Mouse (Mus musculus): ENCODE measurements around the gene Washc3. TPM values are rescaled to one million over a fixed set of nuclear protein-coding genes. Genes with fewer than 3 reads are reported as not detected.

Gene Washc3
- polyA plus RNA-seq, 1 experiment, result 88.3 TPM

DNA sequence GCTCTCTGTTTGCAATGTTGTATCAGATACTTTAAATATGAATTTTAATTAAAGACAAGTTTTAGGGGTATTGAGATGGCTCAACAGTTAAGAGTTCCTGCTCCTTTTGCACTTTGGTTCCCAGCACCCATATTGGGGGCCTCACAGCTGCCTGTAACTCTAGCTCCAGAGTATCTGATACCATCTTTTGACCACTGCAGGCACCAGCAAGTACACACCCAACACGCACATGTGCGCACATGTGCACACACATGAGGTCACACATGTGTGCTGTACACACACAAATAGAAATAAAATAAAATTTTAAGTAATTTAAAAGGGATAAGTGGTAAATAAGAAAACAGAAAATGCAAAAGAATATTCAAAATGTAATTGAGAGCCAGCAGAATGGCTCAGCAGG lies 27.1 kb downstream of the Washc3 start:
- Histone ChIP-seq H3K4me1 (ENCODE audit: control insufficient read depth, insufficient read depth, insufficient read length, low read length) (no peaks in the 10 kb centered on the region; the same call in 1 of the 2 replicates), H3K4me3 (ENCODE audit: insufficient read depth, low read depth, low read length) (no peak overlapping the region), H3K27ac (replicated peaks; ENCODE audit: low read depth, low read length) (no peak overlapping the region)

DNA sequence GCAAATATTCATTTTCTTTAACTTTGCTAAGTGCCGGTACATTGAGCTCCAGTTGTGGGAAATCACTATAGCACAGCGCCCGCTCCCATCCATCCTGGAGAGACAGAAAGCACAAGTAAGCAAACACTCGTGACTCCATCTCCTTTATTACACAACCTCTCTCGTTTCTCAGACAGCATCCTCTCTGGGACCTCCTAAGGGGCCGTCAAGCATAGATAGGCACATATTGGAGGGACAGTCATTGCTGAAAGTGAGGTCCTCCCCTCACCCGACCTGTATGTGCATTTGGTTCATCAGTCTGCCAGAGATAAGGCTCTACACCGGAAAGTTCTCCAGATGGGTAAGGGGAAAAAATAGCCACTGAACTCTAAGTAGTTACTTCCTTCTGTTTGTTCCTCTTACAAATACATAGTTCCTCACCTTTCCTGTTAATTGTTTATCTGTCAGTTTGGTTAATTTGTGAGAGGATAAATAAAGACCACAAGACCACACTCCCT lies 27.7 kb downstream of the Washc3 start:
- Histone ChIP-seq H3K4me1 (ENCODE audit: control insufficient read depth, insufficient read depth, insufficient read length, low read length) (no peaks in the 10 kb centered on the region; the same call in 1 of the 2 replicates), H3K4me3 (ENCODE audit: insufficient read depth, low read depth, low read length) (no peak overlapping the region), H3K27ac (replicated peaks; ENCODE audit: low read depth, low read length) (no peak overlapping the region)

GRCm38 (mm10) chr10:88231671-88232070 lies 30.8 kb downstream of the Washc3 start:
- H3K4me3 ChIP-seq (ENCODE audit: insufficient read depth, low read depth, low read length), result no peak overlapping the region
- no peak overlapping the region for H3K27ac ChIP-seq (replicated peaks; ENCODE audit: low read depth, low read length)

GRCm38 (mm10) chr10:88232765-88233164 lies 31.9 kb downstream of the Washc3 start:
- Histone ChIP-seq H3K4me3 (ENCODE audit: insufficient read depth, low read depth, low read length) (no peak overlapping the region), H3K27ac (replicated peaks; ENCODE audit: low read depth, low read length) (no peak overlapping the region)

More at GRCm38 (mm10) chr10:88231671-88232070, 30.8 kb downstream of the Washc3 start:
- H3K4me1 ChIP-seq (ENCODE audit: control insufficient read depth, insufficient read depth, insufficient read length, low read length), result no peaks in the 10 kb centered on the region; the same call in 1 of the 2 replicates

GRCm38 (mm10) chr10:88244681-88245080 lies 43.8 kb downstream of the Washc3 start:
- H3K27ac ChIP-seq (replicated peaks; ENCODE audit: low read depth, low read length), result no peak overlapping the region
- H3K4me3 ChIP-seq (ENCODE audit: insufficient read depth, low read depth, low read length), result no peak overlapping the region
- no peaks in the 10 kb centered on the region for H3K4me1 ChIP-seq (ENCODE audit: control insufficient read depth, insufficient read depth, insufficient read length, low read length)

More at GRCm38 (mm10) chr10:88232765-88233164, 31.9 kb downstream of the Washc3 start:
- H3K4me1 ChIP-seq (ENCODE audit: control insufficient read depth, insufficient read depth, insufficient read length, low read length), result no peaks in the 10 kb centered on the region; the same call in 1 of the 2 replicates

- Histone ChIP-seq H3K27ac (replicated peaks; ENCODE audit: low read depth, low read length) (no peak overlapping the region), H3K4me3 (ENCODE audit: insufficient read depth, low read depth, low read length) (no peak overlapping the region), H3K4me1 (ENCODE audit: control insufficient read depth, insufficient read depth, insufficient read length, low read length) (no peaks in the 10 kb centered on the region)
These were observed 49.4 kb downstream of the Washc3 start for GRCm38 (mm10) chr10:88250300-88250699.

DNA sequence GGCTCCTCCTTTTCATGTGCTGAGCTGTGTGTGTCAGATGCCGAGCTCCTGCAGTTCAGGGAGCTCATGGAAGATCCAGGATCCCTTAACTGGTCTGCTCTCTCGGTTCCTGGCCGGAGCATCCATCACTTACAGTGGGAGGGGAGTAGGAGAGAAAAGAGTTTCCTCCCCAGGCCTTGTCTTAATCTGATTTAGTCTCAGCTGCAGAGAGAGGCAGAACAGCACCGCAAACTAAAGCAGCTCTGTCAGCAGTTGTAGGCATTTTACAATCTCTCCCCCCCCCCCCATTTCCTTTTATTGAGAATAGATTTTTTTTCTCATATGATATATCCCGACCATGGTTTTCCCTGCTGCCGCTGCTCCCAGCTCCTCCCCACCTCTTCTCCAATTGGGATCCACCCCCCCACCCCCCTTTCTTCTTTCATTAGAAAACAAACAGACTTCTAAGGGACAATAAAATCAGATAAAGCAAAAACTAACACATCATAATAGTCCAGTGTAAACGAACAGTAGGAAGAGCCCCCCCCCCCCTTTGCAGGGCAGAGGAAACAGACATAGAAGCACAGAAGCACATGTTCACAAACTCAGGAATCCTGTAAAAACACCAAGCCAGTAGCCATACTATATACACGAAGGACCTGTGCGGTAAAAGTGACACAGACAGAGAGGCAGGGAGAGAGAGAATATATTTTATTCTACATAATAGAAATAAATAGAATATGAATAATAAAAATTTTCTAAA lies 51.4 kb downstream of the Washc3 start:
- no peak overlapping the region for H3K4me3 ChIP-seq (ENCODE audit: insufficient read depth, low read depth, low read length)
- no peaks in the 10 kb centered on the region for H3K4me1 ChIP-seq (ENCODE audit: control insufficient read depth, insufficient read depth, insufficient read length, low read length)
- no peak overlapping the region for H3K27ac ChIP-seq (replicated peaks; ENCODE audit: low read depth, low read length)

GRCm38 (mm10) chr10:88255556-88255955 lies 54.7 kb downstream of the Washc3 start:
- Histone ChIP-seq H3K27ac (replicated peaks; ENCODE audit: low read depth, low read length) (no peak overlapping the region), H3K4me3 (ENCODE audit: insufficient read depth, low read depth, low read length) (no peak overlapping the region), H3K4me1 (ENCODE audit: control insufficient read depth, insufficient read depth, insufficient read length, low read length) (no peaks in the 10 kb centered on the region)

DNA sequence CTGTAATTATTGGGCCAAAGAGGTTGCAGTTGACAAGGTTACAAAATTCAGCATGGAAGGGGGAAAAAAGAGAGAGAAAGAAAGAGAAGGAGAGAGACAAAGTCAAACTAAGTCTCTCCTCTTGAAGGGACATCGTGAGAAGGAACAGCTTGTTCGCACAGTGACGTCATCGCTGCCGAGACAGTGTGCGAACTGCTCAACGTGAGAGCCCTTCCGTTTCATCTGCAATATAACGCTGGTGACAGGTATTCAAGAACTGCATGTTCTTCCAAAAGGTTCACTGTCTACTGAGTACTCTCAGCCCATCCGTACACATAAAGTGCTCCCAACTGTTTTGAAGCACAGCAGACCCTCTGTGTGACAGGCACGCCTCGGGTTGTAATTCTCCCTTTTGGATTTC lies 59.4 kb downstream of the Washc3 start:
- Histone ChIP-seq H3K4me1 (ENCODE audit: control insufficient read depth, insufficient read depth, insufficient read length, low read length) (no peaks in the 10 kb centered on the region), H3K27ac (replicated peaks; ENCODE audit: low read depth, low read length) (no peak overlapping the region), H3K4me3 (ENCODE audit: insufficient read depth, low read depth, low read length) (no peak overlapping the region)

GRCm38 (mm10) chr10:88261186-88261585 lies 60.3 kb downstream of the Washc3 start:
- Histone ChIP-seq H3K4me1 (ENCODE audit: control insufficient read depth, insufficient read depth, insufficient read length, low read length) (no peaks in the 10 kb centered on the region), H3K4me3 (ENCODE audit: insufficient read depth, low read depth, low read length) (no peak overlapping the region), H3K27ac (replicated peaks; ENCODE audit: low read depth, low read length) (no peak overlapping the region)

DNA sequence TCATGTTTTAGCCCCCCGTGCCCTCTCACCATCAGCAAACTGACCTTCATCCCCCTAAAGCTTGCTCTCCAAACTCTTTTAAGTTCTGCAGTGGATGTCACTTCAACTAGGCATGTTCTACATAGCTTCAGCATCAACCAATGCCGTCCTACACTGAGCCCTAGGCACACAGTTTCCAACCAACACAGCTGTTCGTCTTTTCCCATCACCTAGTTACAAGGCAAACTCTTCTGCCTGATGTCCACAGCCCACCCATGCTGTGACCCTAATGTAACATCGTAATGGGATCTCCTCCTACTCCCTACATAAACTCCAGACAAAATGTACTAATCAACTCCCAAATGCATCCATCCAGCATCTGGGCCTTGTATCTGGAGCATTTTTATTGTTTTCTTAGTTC lies 62.5 kb downstream of the Washc3 start:
- Histone ChIP-seq H3K4me1 (ENCODE audit: control insufficient read depth, insufficient read depth, insufficient read length, low read length) (no peaks in the 10 kb centered on the region), H3K4me3 (ENCODE audit: insufficient read depth, low read depth, low read length) (no peak overlapping the region), H3K27ac (replicated peaks; ENCODE audit: low read depth, low read length) (no peak overlapping the region)

- Histone ChIP-seq H3K4me3 (ENCODE audit: insufficient read depth, low read depth, low read length) (no peak overlapping the region), H3K4me1 (ENCODE audit: control insufficient read depth, insufficient read depth, insufficient read length, low read length) (no peaks in the 10 kb centered on the region), H3K27ac (replicated peaks; ENCODE audit: low read depth, low read length) (no peak overlapping the region)
These were observed 73.2 kb downstream of the Washc3 start for GRCm38 (mm10) chr10:88274045-88274444.

DNA sequence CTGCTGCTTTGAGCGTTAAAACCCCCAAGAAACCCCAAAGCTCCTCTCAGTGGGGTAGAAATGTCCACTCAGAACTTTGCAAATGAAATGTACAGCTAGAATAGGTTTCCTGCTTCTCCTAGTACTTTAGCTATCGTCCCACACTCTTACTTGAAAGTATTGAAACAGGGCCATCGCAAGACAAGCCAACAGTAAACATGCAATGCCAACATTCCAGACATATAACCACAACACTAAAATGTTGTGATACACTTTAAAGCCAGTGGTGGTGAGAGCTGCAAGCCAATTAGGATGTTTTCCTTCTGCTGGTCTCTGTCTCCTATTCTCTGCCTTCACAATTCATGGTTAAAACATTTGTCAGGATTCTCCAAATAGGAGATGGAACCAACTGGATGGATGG lies 80.8 kb downstream of the Washc3 start:
- Histone ChIP-seq H3K4me1 (ENCODE audit: control insufficient read depth, insufficient read depth, insufficient read length, low read length) (no peaks in the 10 kb centered on the region), H3K4me3 (ENCODE audit: insufficient read depth, low read depth, low read length) (no peak overlapping the region), H3K27ac (replicated peaks; ENCODE audit: low read depth, low read length) (no peak overlapping the region)

DNA sequence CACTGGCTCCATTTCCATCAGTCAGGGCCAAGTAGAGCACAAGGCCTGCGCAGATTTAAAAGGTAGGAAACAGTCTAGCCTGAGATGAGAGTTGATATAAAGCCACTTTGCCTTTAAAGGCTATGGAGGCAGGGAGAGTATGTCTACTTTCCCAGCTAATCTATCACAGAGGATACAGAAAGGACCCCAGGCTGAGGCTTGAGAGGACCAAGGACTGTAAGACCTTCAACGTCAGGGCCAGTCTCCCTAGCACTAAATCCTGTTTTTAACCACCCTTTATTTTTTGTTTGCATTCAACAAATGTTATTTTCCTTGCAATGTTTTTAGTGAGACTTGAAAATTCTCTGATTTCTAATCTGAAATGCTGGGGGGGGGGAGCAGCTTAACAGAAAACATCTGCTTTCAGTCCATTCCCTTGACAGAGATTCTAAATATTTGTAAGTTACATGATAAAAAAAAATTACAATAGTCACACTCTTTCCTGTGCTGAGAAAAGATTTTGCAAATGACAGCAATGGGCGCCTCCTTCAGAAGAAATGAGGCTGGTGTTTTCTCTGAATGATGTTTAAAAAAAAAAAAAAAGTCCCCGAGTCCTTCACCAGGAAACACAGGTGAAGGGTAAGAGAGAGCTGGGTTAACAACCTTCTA lies 83.6 kb downstream of the Washc3 start:
- H3K27ac ChIP-seq (replicated peaks; ENCODE audit: low read depth, low read length), result no peak overlapping the region
- no peaks in the 10 kb centered on the region for H3K4me1 ChIP-seq (ENCODE audit: control insufficient read depth, insufficient read depth, insufficient read length, low read length)
- H3K4me3 ChIP-seq (ENCODE audit: insufficient read depth, low read depth, low read length), result no peak overlapping the region

DNA sequence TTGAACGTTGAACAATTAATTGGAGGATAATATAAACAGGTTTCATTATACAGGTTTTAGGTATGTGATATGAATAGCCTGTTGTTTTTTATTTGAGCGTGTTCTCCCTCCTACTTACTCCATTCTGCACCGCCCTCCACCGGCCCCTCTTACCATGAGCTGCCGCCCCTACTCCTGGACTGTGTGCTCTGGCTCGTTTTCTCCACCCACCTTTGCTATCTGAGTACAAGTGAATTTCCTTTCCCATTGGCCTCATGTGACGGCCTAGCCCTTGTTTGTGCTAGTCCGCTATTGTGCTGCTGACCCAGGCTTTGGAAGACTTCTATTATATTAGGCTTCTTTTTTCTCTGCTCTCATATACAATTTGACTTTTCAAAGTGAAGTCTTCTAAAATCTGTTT lies 86.4 kb downstream of the Washc3 start:
- Histone ChIP-seq H3K4me3 (ENCODE audit: insufficient read depth, low read depth, low read length) (no peak overlapping the region), H3K4me1 (ENCODE audit: control insufficient read depth, insufficient read depth, insufficient read length, low read length) (no peaks in the 10 kb centered on the region), H3K27ac (replicated peaks; ENCODE audit: low read depth, low read length) (no peak overlapping the region)

GRCm38 (mm10) chr10:88288061-88288460 lies 87.2 kb downstream of the Washc3 start:
- no peak overlapping the region for H3K27ac ChIP-seq (replicated peaks; ENCODE audit: low read depth, low read length)
- H3K4me1 ChIP-seq (ENCODE audit: control insufficient read depth, insufficient read depth, insufficient read length, low read length), result no peaks in the 10 kb centered on the region
- no peak overlapping the region for H3K4me3 ChIP-seq (ENCODE audit: insufficient read depth, low read depth, low read length)
